Mouse (Mus musculus): Measurements from ENCODE around the gene Slc2a4.

Gene Slc2a4

DNA sequence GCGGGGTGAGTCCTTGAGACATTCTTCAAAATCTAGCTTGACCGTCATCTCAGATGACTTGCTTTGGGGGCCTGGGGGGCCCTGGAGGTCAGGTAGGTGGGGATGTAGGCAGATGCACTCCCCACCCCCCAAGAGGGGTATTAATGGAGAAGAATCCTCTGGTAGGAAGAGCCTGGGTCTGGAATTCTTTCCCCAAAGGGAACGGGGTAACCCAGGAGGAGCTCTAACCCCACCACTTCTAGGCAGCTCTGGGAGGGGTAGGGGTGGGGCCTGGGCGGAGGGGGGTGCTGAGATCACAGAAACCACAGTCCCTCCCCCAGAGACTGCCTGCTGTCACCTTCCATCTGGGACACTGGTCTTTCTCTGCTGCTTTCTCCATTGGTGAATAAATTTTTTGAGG lies 52.7 kb downstream of the Slc2a4 start, which contains the start of gene Acap1:
Gene Acap1, minus strand, starts transcription at position 249 of the 400 bp plus-strand sequence.
- DNase-seq, result no peak

DNA sequence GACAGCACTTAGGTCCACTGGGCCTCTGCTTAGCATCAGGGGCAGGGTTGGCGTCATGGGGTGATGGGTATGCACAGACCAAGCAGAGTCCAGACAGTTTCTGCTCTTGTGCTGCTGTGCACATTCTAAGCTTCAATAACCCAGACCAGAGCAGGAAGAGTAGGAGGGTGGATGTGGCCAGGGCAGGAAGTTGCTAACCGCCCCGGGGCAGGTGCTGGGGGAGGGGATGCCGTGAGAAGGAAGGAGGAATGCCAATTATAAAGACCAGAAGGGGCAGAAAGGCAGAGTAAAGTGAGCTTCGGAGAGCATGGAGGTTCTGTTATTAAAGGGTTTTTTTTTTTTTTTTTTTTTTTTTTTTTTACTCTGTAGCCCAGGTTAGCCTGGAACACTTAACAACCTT lies 53.3 kb downstream of the Slc2a4 start:
- no peak for DNase-seq

Measured in cerebellum, adult 9-10 months (tissue).